Mouse (Mus musculus): Measurements from ENCODE around the gene Mup17. TPM values are rescaled to one million over a fixed set of nuclear protein-coding genes. Genes with fewer than 3 reads are reported as not detected.
"Not testable (repeated sequence)": the region's sequence is repeated elsewhere in the genome, so short reads cannot be mapped to it uniquely, and the experiment has no call there.

Gene Mup17
- polyA plus RNA-seq (2012; rRNA removed) (0.06 TPM in 1 of 2 replicates, not detected in the other), polyA plus RNA-seq (2014; fragmentation: Nextera tagmentation; extraction: Ambion mirVana) (0.25 and 1.2 TPM in 2 replicates)

- H3K4me1 ChIP-seq (ENCODE audit: control insufficient read depth, insufficient read depth, low read length); H3K9ac ChIP-seq (ENCODE audit: low read depth, low read length, severe bottlenecking); H3K27ac ChIP-seq (replicated peaks; ENCODE audit: low read depth, low read length); H3K36me3 ChIP-seq (ENCODE audit: control insufficient read depth, insufficient read depth, low read length); H3K4me2 ChIP-seq (replicated peaks; ENCODE audit: low read depth, low read length, severe bottlenecking); H3K4me3 ChIP-seq (replicated peaks; ENCODE audit: low read length); H3K27me3 ChIP-seq (ENCODE audit: control insufficient read depth, insufficient read depth, low read length); DNase-seq (ENCODE audit: low spot score); ATAC-seq (ENCODE audit: low FRiP score, low read depth); H3K9me3 ChIP-seq (ENCODE audit: control insufficient read depth, low read length): not testable (repeated sequence)
- WGBS = 74% methylated on average over 3 of the region's 4 CpGs
Observed at GRCm38 (mm10) chr4:61595771-61596170, at the start of gene Mup17. TSS of gene Mup17 (minus strand) at chr4:61595871.

GRCm38 (mm10) chr4:61571561-61571960 lies 24.1 kb downstream of the Mup17 start:
- not testable (repeated sequence) for DNase-seq (ENCODE audit: low spot score); H3K27ac ChIP-seq (replicated peaks; ENCODE audit: low read depth, low read length); H3K27me3 ChIP-seq (ENCODE audit: control insufficient read depth, insufficient read depth, low read length); ATAC-seq (ENCODE audit: low FRiP score, low read depth); H3K4me3 ChIP-seq (replicated peaks; ENCODE audit: low read length); H3K36me3 ChIP-seq (ENCODE audit: control insufficient read depth, insufficient read depth, low read length); H3K9ac ChIP-seq (ENCODE audit: low read depth, low read length, severe bottlenecking); H3K4me1 ChIP-seq (ENCODE audit: control insufficient read depth, insufficient read depth, low read length); H3K9me3 ChIP-seq (ENCODE audit: control insufficient read depth, low read length); H3K4me2 ChIP-seq (replicated peaks; ENCODE audit: low read depth, low read length, severe bottlenecking)
- WGBS = 89% methylated on average over 17 of the region's 19 CpGs

DNA sequence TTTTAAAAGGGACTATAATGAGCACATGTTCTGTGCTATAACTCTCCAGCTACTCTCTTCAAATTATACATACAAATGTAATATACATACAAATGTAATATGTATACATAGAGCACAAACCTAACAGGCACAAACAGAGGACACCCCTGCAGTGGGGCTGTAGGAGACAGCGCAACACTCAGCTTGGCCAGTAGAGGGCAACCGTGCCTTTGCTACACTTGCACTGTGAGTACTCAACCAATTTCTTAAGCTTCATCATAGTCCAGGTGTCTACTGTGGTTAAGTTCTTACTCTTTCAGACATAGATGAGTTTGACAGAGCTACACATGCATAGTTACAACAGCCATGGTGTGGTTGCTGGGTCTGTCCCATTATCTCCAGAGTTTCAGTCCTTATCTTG lies 39.8 kb downstream of the Mup17 start:
- WGBS = 21% methylated on average over 2 of the region's 2 CpGs
- H3K9me3 ChIP-seq (ENCODE audit: control insufficient read depth, low read length); H3K9ac ChIP-seq (ENCODE audit: low read depth, low read length, severe bottlenecking); H3K4me1 ChIP-seq (ENCODE audit: control insufficient read depth, insufficient read depth, low read length); H3K4me2 ChIP-seq (replicated peaks; ENCODE audit: low read depth, low read length, severe bottlenecking); H3K27me3 ChIP-seq (ENCODE audit: control insufficient read depth, insufficient read depth, low read length); H3K27ac ChIP-seq (replicated peaks; ENCODE audit: low read depth, low read length); H3K36me3 ChIP-seq (ENCODE audit: control insufficient read depth, insufficient read depth, low read length); H3K4me3 ChIP-seq (replicated peaks; ENCODE audit: low read length); ATAC-seq (ENCODE audit: low FRiP score, low read depth); DNase-seq (ENCODE audit: low spot score): not testable (repeated sequence)

Other genes with a start within 250 kb of the Mup17 start
- gene Mup15, start 156.1 kb downstream of the Mup17 start, polyA plus RNA-seq (2012; rRNA removed) = 0.08 and 0.10 TPM in 2 replicates
- gene Mup15, start 156.1 kb downstream of the Mup17 start, polyA plus RNA-seq (2014; fragmentation: Nextera tagmentation; extraction: Ambion mirVana) = 0.41 and 2.7 TPM in 2 replicates
- not detected in 2 replicates for gene Mup16, start 76.3 kb downstream of the Mup17 start, polyA plus RNA-seq (2012; rRNA removed)
- gene Mup16, start 76.3 kb downstream of the Mup17 start, polyA plus RNA-seq (2014; fragmentation: Nextera tagmentation; extraction: Ambion mirVana) = 0.68 TPM in 1 of 2 replicates, not detected in the other
- gene Mup18, start 78.3 kb upstream of the Mup17 start, polyA plus RNA-seq (2012; rRNA removed) = 0.10 TPM in 1 of 2 replicates, not detected in the other
- 2.6 TPM in 1 of 2 replicates, not detected in the other for gene Mup18, start 78.3 kb upstream of the Mup17 start, polyA plus RNA-seq (2014; fragmentation: Nextera tagmentation; extraction: Ambion mirVana)
- not detected in 2 replicates for gene Mup19, start 186.4 kb upstream of the Mup17 start, polyA plus RNA-seq (2012; rRNA removed)
- 0.41 and 0.57 TPM in 2 replicates for gene Mup19, start 186.4 kb upstream of the Mup17 start, polyA plus RNA-seq (2014; fragmentation: Nextera tagmentation; extraction: Ambion mirVana)
- gene Mup5, start 239.4 kb upstream of the Mup17 start, polyA plus RNA-seq (2012; rRNA removed) = not detected in 2 replicates
- gene Mup5, start 239.4 kb upstream of the Mup17 start, polyA plus RNA-seq (2014; fragmentation: Nextera tagmentation; extraction: Ambion mirVana) = not detected in 2 replicates